Mouse (Mus musculus): Measurements from ENCODE around the gene Zfp13. TPM values are rescaled to one million over a fixed set of nuclear protein-coding genes. Genes with fewer than 3 reads are reported as not detected.
"Not testable (repeated sequence)": the region's sequence is repeated elsewhere in the genome, so short reads cannot be mapped to it uniquely, and the experiment has no call there.

Gene Zfp13
- total RNA-seq, 2 experiments from 2014 or later, result 9.3 to 10.3 TPM

GRCm38 (mm10) chr17:23531408-23531807 is 67.9 kb downstream of the Zfp13 start:
- DNase-seq, result not testable (repeated sequence)

Other genes starting within 250 kb of the Zfp13 start
- not detected for gene Vmn2r116, start 214.9 kb downstream of the Zfp13 start, total RNA-seq (2021)
- gene Vmn2r117, start 119.8 kb downstream of the Zfp13 start, total RNA-seq (2021), result not detected
- 1 to 10 TPM; 5.8 to 6.3 TPM for gene Zfp213, start 35.2 kb downstream of the Zfp13 start, total RNA-seq (2021)
- not detected for gene Zscan10, start 1.4 kb upstream of the Zfp13 start, total RNA-seq (2021)
- under 1 TPM; 0.48 to 0.50 TPM for gene Mmp25, start 45.8 kb upstream of the Zfp13 start, total RNA-seq (2021)
- gene Bicdl2, start 61.0 kb upstream of the Zfp13 start, total RNA-seq (2021), result under 1 TPM in 1 of 2 experiments, not detected in 1; 0.14 TPM
- 100 to 1,000 TPM; 214 to 238 TPM for gene Hcfc1r1, start 74.1 kb upstream of the Zfp13 start, total RNA-seq (2021)
- gene Thoc6, start 74.4 kb upstream of the Zfp13 start, total RNA-seq (2021), result 10 to 100 TPM; 24.8 to 28.8 TPM
- 100 to 1,000 TPM; 212 to 246 TPM for gene Tnfrsf12a, start 78.0 kb upstream of the Zfp13 start, total RNA-seq (2021)
- gene Cldn6, start 79.8 kb upstream of the Zfp13 start, total RNA-seq (2021), result not detected
- gene Cldn9, start 84.5 kb upstream of the Zfp13 start, total RNA-seq (2021), result not detected
- not detected for gene 1520401A03Rik, start 123.3 kb upstream of the Zfp13 start, total RNA-seq (2021)
- 10 to 100 TPM; 16.6 to 16.7 TPM for gene Pkmyt1, start 126.8 kb upstream of the Zfp13 start, total RNA-seq (2021)
- gene Paqr4, start 141.4 kb upstream of the Zfp13 start, total RNA-seq (2021), result 10 to 100 TPM; 19.1 to 19.3 TPM
- not detected for gene Kremen2, start 146.3 kb upstream of the Zfp13 start, total RNA-seq (2021)
- gene Flywch1, start 172.1 kb upstream of the Zfp13 start, total RNA-seq (2021), result 10 to 100 TPM; 32.8 to 33.4 TPM
- gene Flywch2, start 186.6 kb upstream of the Zfp13 start, total RNA-seq (2021), result 1 to 10 TPM; 1.2 to 2.2 TPM
- gene Srrm2, start 191.0 kb upstream of the Zfp13 start, total RNA-seq (2021), result 100 to 1,000 TPM; 275 to 287 TPM
- gene Elob, start 229.6 kb upstream of the Zfp13 start, total RNA-seq (2021), result 100 to 1,000 TPM; 413 to 427 TPM
- gene Prss33, start 236.6 kb upstream of the Zfp13 start, total RNA-seq (2021), result not detected
- not detected for gene Prss32, start 244.4 kb upstream of the Zfp13 start, total RNA-seq (2021)
- not detected for gene Prss41, start 244.7 kb upstream of the Zfp13 start, total RNA-seq (2021)

Measured in heart, postnatal 4 days (tissue).